Mouse (Mus musculus): ENCODE measurements around the gene Tut4.

Gene Tut4

GRCm38 (mm10) chr4:108503023-108503422 lies 43.8 kb downstream of the Tut4 start:
- DNase-seq (ENCODE audit: low spot score in 2 of 2), result no peak

GRCm38 (mm10) chr4:108539701-108540100 lies 80.5 kb downstream of the Tut4 start:
- DNase-seq (ENCODE audit: low spot score in 2 of 2), result no peak

GRCm38 (mm10) chr4:108565026-108565425 lies 105.8 kb downstream of the Tut4 start:
- no peak for DNase-seq (ENCODE audit: low spot score in 2 of 2)

GRCm38 (mm10) chr4:108572644-108573043 lies 113.4 kb downstream of the Tut4 start:
- no peak for DNase-seq (ENCODE audit: low spot score in 2 of 2)

GRCm38 (mm10) chr4:108578840-108579742 lies 119.9 kb downstream of the Tut4 start, which contains the start of the genes Prpf38a and Orc1:
Gene Prpf38a (minus strand): TSS chr4:108579336.
Gene Orc1 (plus strand): TSS chr4:108579423.
- DNase-seq (ENCODE audit: low spot score in 2 of 2), result peak; percentile 94 to 98

GRCm38 (mm10) chr4:108579743-108580411 lies 120.7 kb downstream of the Tut4 start:
- no peak for DNase-seq (ENCODE audit: low spot score in 2 of 2)

GRCm38 (mm10) chr4:108593376-108593775 lies 134.2 kb downstream of the Tut4 start:
- DNase-seq (ENCODE audit: low spot score in 2 of 2), result no peak

GRCm38 (mm10) chr4:108595785-108596184 lies 136.6 kb downstream of the Tut4 start:
- DNase-seq (ENCODE audit: low spot score in 2 of 2), result no peak

- no peak for DNase-seq (ENCODE audit: low spot score in 2 of 2)
Measured at GRCm38 (mm10) chr4:108598306-108598705, 139.1 kb downstream of the Tut4 start.

GRCm38 (mm10) chr4:108601870-108602269 lies 142.6 kb downstream of the Tut4 start:
- no peak for DNase-seq (ENCODE audit: low spot score in 2 of 2)

- DNase-seq (ENCODE audit: low spot score in 2 of 2), result no peak
Measured at GRCm38 (mm10) chr4:108608651-108609050, 149.4 kb downstream of the Tut4 start.
